Mouse (Mus musculus) adrenal gland, postnatal 25 days (tissue): Measurements from ENCODE around the gene Slc46a2. TPM values are rescaled to one million over a fixed set of nuclear protein-coding genes. Genes with fewer than 3 reads are reported as not detected.

Source experiments
- DNase-seq: peaks from one replicate; pipeline ENCODE4 v3.0.0; 2021; ENCODE audit warnings: mixed read lengths
- total RNA-seq: library from RNA; stranded (reverse); gene quantifications from 2 replicates; pipeline ENCODE4 v1.2.3, GENCODE M21; 2021

Gene Slc46a2
- total RNA-seq, 1 experiment from 2014 or later: not detected

DNA sequence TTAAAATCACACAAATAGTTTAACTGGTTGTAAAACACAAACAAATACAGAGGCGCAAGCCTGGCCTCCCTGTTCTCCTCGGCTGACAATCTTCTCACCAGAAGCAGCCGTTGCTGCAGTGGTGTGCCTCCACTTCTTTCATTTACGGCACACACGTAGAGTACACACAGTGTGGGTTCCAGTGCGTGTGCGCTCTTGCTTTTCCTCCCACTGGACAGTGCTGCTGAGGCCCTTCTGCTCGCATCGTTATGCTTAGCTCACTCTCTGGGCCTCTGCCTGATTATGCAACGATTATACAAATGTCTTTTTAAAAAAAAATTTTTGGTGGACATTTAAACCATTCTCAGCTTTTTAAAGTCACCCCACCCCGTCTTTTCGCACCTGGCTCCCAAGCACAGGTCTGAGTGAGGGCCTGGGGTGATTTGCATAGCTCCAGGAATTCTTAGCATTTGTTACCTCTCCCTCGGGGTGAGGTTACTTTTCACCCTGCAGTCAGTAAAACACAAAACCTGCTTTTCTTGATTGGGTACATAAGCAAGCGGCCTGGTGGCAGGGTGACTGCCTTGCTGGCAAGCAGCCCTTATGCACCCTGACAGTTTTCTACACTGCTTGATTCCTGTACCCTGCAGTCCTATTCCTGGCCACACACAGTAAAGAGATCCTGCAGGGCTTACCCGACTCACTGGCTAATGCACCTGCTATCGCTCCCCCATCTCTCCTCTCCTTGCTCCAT lies 55.0 kb downstream of the Slc46a2 start:
- no peak for DNase-seq

Other genes with a start within 250 kb of the Slc46a2 start
- gene Inip, start 113.5 kb downstream of the Slc46a2 start, total RNA-seq: 19.0 and 19.9 TPM in 2 replicates
- gene Snx30, start 109.2 kb downstream of the Slc46a2 start, total RNA-seq: 4.2 and 6.7 TPM in 2 replicates
- gene Mup4, start 45.7 kb upstream of the Slc46a2 start, total RNA-seq: not detected in 2 replicates
- gene Mup6, start 49.2 kb upstream of the Slc46a2 start, total RNA-seq: not detected in 2 replicates
- 3.3 TPM in 1 of 2 replicates, not detected in the other for gene Mup7, start 155.4 kb upstream of the Slc46a2 start, total RNA-seq
- gene Mup2, start 239.2 kb upstream of the Slc46a2 start, total RNA-seq: not detected in 2 replicates